Mouse (Mus musculus) brain, embryonic 14.5 days (tissue): ENCODE data around the gene Cacnb1. TPM values are rescaled to one million over a fixed set of nuclear protein-coding genes. Genes with fewer than 3 reads are reported as not detected.

Experiments used
- DNase-seq: peaks from one replicate; pipeline ENCODE4 v3.0.0-alpha.2; 2011; ENCODE audit warnings: low read depth
- CTCF ChIP-seq: fragments of 200-500 bp; IDR thresholded peaks from 2 replicates; pipeline ENCODE4 v1.5.1; 2012; ENCODE audit warnings: inconsistent platforms, mild to moderate bottlenecking, moderate library complexity, borderline replicate concordance; ENCODE audit not compliant: insufficient read depth, insufficient read length; ENCODE audit errors: extremely low read depth
- POLR2A ChIP-seq: fragments of 200-500 bp; IDR thresholded peaks from 2 replicates; pipeline ENCODE4 v1.6.1; 2012; ENCODE audit warnings: mild to moderate bottlenecking, inconsistent platforms, borderline replicate concordance; ENCODE audit not compliant: poor library complexity, insufficient read depth, insufficient read length, severe bottlenecking; ENCODE audit errors: extremely low read depth
- polyA plus RNA-seq: library from polyadenylated mRNA; depleted of rRNA; stranded (reverse); fragments of >200 nt; gene quantifications from 2 replicates; pipeline ENCODE4 v1.2.3, GENCODE M21; 2012

Cacnb1 gene
- polyA plus RNA-seq, 1 experiment, result 90.1 TPM

DNA sequence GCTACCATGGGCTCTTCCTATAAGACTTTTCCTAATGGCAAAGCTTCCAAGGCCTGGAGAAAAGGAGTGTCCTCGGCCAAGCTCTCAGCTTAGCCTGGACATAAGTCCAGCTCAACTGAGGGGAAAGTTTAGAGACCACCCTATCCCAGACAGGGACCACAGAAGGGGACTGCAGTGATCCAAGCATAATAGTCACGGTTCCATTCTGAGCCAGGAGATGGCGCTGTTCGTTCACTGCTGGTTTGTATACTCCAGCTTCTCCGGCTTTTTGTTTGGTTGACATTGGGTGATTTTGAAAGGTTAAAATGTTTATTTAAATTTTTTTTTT lies 8.6 kb upstream of the Cacnb1 start:
- peak; percentile 84 for DNase-seq
- TF ChIP-seq POLR2A (no peak), CTCF (peak; percentile 86; the same call in 1 of the 2 replicates)

DNA sequence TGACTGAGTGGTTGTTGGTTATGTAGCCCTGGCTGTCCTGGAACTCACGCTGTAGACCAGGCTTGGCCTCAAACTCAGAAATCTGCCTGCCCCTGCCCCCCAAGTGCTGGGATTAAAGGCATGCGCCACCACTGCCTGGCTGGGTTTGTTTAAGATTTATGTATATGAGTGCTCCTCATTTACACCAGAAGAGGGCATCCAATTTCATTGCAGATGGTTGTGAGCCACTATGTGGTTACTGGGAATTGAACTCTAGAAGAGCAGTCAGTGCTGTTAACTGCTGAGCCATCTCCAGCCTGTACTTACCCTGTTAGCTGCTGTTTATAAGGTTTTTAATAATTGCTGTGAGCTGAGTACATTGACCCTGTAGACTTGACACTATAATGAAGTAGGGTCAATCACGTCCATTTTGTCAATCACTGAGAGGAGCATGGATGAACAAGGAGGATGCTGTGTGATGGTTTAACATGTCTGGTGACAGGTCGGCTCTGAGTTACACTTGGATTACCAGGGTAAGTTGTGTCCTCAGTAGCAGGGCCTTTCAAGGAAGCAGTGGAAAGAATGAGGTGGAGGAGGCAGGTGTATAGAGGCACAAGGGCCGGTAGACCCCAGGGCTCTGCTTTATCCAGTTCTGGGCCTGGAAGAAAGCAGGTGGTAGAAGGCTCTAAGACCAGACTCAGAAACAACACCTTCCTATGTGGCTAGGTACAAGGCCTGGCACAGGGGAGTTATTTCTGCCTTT lies 8.0 kb upstream of the Cacnb1 start:
- TF ChIP-seq CTCF (no peak), POLR2A (no peak)
- DNase-seq, result peak; percentile 14

DNA sequence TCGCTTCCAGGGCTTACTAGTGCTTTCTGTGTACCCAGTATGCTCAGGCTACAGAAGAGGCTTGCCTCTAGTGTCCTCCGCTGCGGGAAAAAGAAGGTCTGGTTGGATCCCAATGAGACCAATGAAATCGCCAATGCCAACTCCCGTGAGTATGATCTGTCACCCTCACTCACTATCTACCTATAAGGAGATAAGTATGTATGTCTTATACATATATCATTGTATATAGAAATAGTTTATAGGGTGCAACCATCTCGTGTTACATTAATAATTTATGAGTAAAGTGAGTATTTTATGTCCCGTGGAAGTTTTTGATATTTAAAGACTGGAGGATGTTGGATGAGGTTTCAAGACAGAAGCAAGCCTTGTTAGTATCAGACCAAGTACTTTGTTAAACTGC lies 5.0 kb upstream of the Cacnb1 start:
- TF ChIP-seq POLR2A (no peak), CTCF (no peak)
- DNase-seq, result no peak

DNA sequence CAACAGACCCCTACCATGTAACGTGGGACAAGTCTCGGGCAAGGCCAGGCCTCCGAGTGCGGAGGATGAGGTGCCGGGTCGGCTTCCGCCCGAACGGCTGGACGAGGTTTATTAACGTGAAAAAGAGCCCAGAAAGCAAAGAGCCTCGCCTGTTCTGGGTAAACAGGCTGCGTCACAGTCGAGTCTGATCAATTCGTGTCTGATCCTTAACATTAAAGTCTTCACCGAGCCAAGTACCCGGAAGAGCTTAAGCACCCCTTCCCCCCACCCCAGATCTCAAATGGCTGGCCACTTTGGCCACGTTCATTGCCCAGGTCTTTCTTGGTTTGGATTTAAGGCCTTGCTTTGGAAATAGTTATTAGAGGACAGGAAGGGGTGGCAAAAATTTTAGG lies 4.5 kb upstream of the Cacnb1 start:
- DNase-seq, result no peak
- TF ChIP-seq CTCF (no peak), POLR2A (no peak)

DNA sequence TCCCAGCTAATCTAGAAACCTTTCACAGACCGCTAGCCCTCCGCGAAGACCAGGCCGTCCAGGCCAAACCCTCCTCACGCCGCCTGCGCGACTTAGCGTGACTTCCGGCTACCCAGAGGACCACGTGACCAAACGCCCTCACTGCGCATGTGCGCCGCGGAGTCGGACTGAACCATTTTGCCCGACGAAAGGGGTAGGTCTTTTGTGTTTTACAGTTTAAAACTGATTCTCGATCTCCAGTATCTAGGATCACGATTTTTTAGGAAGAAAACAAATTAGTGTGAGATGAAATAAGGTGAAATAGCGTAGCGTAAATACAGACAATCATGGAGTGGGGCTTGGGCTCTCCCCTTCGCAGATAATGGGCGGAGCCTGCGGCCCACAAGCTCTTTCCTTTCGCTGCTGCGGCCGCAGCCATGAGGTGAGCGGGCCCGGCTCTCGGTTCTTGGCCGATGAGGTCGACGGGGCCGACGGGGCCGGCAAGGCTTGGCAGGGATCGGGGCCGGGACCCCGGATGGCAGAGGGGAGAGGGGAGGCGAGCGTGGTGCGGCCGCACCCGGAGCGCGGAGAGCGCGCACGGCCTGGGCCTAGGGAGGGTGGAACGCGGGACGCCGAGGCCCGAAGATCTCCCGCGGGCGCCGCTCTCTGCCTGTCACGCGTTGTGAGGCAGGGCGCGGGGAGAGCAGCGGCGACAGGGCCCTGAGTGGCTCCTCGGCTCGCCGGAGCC lies 3.9 kb upstream of the Cacnb1 start, which contains the start of gene Rpl19:
Gene Rpl19 (plus strand): TSS at position 141 of the 727 bp plus-strand sequence.
- DNase-seq, result peak; percentile 96
- TF ChIP-seq POLR2A, result peak; percentile 86; the same call in 1 of the 2 replicates
- no peak for TF ChIP-seq CTCF

DNA sequence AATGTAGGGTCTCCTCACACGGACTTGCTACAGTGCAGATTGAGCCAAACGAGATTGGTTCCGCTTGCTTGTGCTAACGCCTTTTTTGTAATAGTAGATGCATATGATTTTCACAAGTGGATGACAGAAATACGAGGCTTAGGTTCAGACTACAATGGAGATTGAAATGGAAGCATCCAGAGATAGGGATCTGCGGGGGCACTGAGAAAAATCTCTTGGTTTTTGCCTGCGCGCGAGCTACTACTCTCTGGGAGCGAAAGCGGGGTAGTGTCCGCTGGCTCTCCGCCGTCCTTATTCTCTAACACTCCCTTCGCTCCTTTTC lies 3.4 kb upstream of the Cacnb1 start:
- TF ChIP-seq CTCF (no peak), POLR2A (no peak)

DNA sequence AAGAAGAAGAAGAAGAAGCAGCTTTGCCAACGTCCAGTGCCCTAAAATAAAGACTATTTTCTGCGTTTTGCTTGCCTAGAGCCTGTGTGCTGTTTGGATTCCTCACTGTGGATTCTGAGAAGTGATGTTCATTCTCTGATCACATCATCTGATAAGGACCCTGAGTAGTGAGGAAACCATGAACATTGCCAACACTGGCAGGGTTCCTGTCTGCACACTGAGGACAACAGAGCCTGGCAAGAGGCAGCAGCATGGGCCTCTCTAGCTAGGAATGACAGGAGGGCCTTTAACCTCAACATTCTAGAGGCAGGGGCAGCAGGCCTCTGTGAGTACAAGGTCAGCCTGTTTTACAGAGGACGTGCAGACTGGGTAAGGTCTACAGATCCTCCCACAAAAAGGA lies 1.7 kb upstream of the Cacnb1 start:
- no peak for TF ChIP-seq CTCF
- TF ChIP-seq POLR2A, result no peak
- DNase-seq, result no peak

More for the DNA sequence above, 3.4 kb upstream of the Cacnb1 start:
- no peak for DNase-seq

DNA sequence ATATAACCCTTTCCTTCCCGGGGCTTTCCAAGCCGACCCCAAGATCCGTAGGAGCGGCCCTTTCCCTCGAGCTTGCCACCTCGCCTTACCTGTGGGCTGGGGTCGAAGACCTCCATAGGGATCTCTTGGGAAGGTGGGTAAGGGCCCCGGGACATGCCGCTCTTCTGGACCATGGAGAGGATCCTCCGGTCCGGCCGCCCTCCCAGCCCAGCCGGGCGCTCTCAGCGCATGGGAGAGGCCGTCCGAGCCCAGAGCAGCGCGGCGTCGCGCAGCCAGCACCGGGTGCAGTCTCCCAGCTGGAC lies 630 bp downstream of the Cacnb1 start:
- TF ChIP-seq CTCF (no peak), POLR2A (no peak)
- DNase-seq, result no peak

DNA sequence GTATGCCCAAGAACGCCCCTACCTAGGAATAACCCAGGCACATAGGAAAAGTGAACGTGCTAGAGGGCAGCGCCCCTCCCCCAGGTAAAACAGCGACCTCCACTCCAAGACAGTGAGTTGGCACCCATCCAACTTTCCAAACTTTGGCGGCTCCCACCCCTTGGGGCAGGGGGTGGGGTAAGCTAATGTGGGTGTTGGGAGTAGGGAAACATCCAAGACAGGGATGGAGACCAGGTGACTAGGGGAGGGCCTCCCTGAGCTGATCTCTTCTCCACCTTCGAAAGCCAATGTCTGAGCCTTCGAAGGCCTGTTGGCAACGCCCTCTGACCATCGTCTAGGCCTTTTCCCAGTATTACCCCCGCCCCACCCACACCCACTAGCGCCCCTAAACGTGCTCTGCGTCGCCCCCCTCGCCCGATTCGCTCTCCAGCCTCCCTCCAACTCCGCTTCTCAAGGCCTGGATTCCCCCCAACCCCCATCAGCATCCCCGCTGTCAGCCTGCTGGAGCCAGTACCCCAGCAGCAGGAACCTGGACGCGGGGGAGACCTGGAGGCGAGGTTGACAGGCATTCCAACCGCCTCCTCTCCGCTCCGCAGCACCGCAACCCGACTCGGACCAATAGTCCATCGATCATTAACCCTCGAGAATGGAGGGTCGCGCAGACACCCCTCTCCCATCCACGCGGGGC lies 1.1 kb downstream of the Cacnb1 start:
- peak; percentile 79 for DNase-seq
- TF ChIP-seq CTCF (no peak), POLR2A (no peak)

DNA sequence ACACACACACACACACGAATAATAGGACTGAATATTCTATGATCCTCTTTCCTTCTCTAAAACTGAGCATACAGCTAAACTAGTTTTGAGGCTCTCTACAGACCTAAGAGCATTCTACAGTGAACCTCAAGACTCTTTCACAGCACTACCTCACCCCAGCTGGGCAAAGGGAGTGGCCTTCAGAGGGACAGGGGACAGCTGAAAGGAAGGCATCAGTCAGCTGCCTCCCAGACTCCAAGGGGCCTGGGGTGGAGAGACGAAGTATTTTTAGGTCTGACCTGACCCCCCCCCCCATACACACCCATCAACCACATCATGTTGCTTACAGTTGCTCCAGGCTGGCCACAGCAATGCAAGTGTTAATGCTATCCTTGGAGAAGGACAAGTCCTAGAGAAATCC lies 1.7 kb downstream of the Cacnb1 start:
- TF ChIP-seq POLR2A (no peak), CTCF (no peak)
- no peak for DNase-seq

DNA sequence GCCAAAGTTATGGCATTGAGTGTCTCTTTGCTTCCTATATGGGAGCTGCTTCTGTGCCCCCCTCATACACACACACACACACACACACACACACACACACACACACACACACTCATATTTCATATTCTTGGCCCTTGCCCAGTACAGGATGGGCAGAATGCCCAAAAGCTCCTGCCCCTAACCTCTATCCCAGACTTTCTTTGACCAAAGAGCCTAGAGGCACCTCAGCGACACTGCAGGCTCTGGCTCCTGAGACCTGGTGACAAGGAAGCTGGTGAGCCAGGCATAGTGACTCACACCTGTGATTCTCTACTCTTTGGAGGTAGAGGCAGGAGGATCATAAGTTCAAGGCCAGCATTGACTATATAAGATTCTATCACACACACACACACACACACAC lies 2.1 kb downstream of the Cacnb1 start:
- TF ChIP-seq CTCF (no peak), POLR2A (no peak)
- DNase-seq, result no peak

DNA sequence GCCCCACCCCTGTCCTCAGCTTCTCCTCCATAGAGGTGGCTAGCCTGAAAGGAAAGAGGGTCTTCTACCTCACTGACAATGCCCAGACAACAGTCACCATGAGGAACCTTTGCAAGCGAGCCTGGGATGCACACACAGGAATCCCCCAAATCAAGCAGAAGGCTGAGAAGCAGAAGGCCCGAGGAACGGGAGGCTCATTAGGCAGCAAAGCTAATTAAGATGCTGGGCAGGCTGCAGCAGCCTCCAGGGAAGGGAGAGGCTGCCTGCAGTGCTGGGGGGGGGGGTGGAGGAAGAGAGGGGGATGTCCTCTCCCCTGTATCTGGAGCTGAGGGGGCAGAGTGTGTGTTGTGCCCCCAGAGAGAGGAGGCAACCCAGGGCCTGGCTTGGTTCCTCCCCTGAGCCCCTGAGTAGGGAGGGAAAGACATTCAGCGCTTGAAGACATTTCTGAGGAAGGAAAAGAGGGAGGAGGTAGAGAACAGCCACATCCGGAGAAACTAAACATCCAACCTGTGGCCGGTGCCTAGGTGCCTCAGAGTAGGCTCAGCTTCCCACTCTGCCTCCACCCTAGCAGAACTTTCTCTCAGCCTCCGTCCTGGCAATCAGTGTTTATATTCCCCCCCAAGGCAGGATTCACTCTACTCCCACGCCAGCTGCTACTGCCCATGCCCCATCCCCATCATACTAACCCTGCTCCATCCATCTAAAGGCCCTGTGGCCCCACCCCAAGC lies 2.8 kb downstream of the Cacnb1 start:
- peak; percentile 86 for DNase-seq
- no peak for TF ChIP-seq POLR2A
- TF ChIP-seq CTCF, result no peak
